Mouse (Mus musculus) spleen, adult 12 weeks (tissue): Measurements from ENCODE around the gene Rbbp9.

Experiments
- DNase-seq: peaks from one replicate; pipeline ENCODE4 v3.0.0; 2022; ENCODE audit warnings: low spot score

Gene Rbbp9

DNA sequence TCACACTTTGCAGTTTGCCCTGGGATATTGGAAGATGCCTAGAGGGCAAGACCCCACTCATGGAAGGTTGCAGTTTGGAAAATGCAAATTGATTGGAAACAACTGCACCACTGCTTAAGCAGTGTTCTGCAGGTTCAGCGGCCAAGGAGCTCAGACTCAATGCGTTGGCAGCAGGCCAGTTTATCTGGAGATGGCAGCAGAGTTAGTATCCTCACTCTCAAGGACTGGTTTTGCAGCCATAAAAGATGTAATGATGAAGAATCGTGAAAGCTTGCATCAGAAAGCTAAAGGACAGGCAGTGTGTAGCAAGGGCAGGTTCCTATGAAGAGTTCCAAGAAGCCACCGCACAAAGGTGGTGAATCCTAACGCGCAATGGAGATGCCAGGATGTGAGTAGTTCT, 48.5 kb downstream of the Rbbp9 start:
- no peak for DNase-seq
